Mouse (Mus musculus) embryonic facial prominence, embryonic 15.5 days (tissue): ENCODE data around the gene Dusp1. TPM values are rescaled to one million over a fixed set of nuclear protein-coding genes. Genes with fewer than 3 reads are reported as not detected.

ENCODE experiments used
- ATAC-seq: fragments of 200-750 bp; cut with Nextera tagmentation; 2 replicates; pipeline ENCODE4 v1.8.0; 2017; ENCODE audit warnings: low read depth, moderate TSS enrichment; ENCODE audit not compliant: insufficient number of reproducible peaks, low FRiP score, low TSS enrichment
- H3K27ac ChIP-seq: fragments of 300-500 bp; sonication (generic); replicated peaks from 2 replicates; pipeline ENCODE4 v1.5.1; 2015; ENCODE audit warnings: mild to moderate bottlenecking, inconsistent platforms
- H3K27me3 ChIP-seq: fragments of 300-500 bp; sonication (generic); 2 replicates; pipeline ENCODE4 v1.6.1; 2015; ENCODE audit warnings: inconsistent platforms
- H3K36me3 ChIP-seq: fragments of 300-500 bp; sonication (generic); 2 replicates; pipeline ENCODE4 v1.6.1; 2015; ENCODE audit warnings: mild to moderate bottlenecking, inconsistent platforms
- H3K4me1 ChIP-seq: fragments of 300-500 bp; sonication (generic); 2 replicates; pipeline ENCODE4 v1.6.1; 2015; ENCODE audit warnings: inconsistent platforms
- H3K4me2 ChIP-seq: fragments of 300-500 bp; sonication (generic); replicated peaks from 2 replicates; pipeline ENCODE4 v1.6.1; 2015; ENCODE audit warnings: mild to moderate bottlenecking, inconsistent platforms
- H3K4me3 ChIP-seq: fragments of 300-500 bp; sonication (generic); replicated peaks from 2 replicates; pipeline ENCODE4 v1.5.1; 2015; ENCODE audit warnings: mild to moderate bottlenecking, inconsistent platforms
- H3K9ac ChIP-seq: fragments of 300-500 bp; sonication (generic); 2 replicates; pipeline ENCODE4 v1.6.1; 2015; ENCODE audit warnings: inconsistent platforms
- H3K9me3 ChIP-seq: fragments of 300-500 bp; sonication (generic); replicated peaks from 2 replicates; pipeline ENCODE4 v1.6.1; 2016; ENCODE audit warnings: inconsistent platforms
- WGBS: fragments of 180-500 bp; shearing (Covaris S2); methylation state at CpG from one replicate; pipeline ENCODE4 v1.1.7; 2015; 5-methylcytosine and 5-hydroxymethylcytosine counted together
- polyA plus RNA-seq: library from polyadenylated mRNA; unstranded; fragments of >200 nt; fragmentation: Nextera tagmentation; extraction: Ambion mirVana; gene quantifications from 2 replicates; pipeline ENCODE4 v1.2.1, GENCODE M21; 2015

The Dusp1 gene
- polyA plus RNA-seq, 1 experiment from 2014 or later, result 33.3 TPM

- Histone ChIP-seq H3K27me3 (no peaks in the 10 kb centered on the region), H3K9ac (no peak overlapping the region), H3K9me3 (no peaks in the 10 kb centered on the region), H3K4me3 (no peak overlapping the region), H3K27ac (no peak overlapping the region), H3K4me1 (peaks cover 12% of the 10 kb centered on the region), H3K4me2 (no peak overlapping the region), H3K36me3 (no peaks in the 10 kb centered on the region)
- WGBS, result 77% methylated on average over 7 of the region's 7 CpGs
- ATAC-seq, result no peak
Observed at GRCm38 (mm10) chr17:26535251-26536136, 26.4 kb downstream of the Dusp1 start.

GRCm38 (mm10) chr17:26534695-26535094 lies 27.2 kb downstream of the Dusp1 start:
- peaks cover 20% of the 10 kb centered on the region for H3K4me1 ChIP-seq
- ATAC-seq, result no peak
- H3K27me3 ChIP-seq, result no peaks in the 10 kb centered on the region
- H3K4me3 ChIP-seq, result no peak overlapping the region
- 87% methylated on average over 5 of the region's 5 CpGs for WGBS
- H3K36me3 ChIP-seq, result no peaks in the 10 kb centered on the region
- no peak overlapping the region for H3K9ac ChIP-seq
- no peak overlapping the region for H3K27ac ChIP-seq
- no peak overlapping the region for H3K4me2 ChIP-seq
- no peaks in the 10 kb centered on the region for H3K9me3 ChIP-seq

GRCm38 (mm10) chr17:26533871-26534372 lies 28.0 kb downstream of the Dusp1 start:
- Histone ChIP-seq H3K4me1 (peaks cover 28% of the 10 kb centered on the region), H3K4me3 (no peak overlapping the region), H3K9ac (no peak overlapping the region), H3K36me3 (no peaks in the 10 kb centered on the region), H3K9me3 (no peaks in the 10 kb centered on the region), H3K27me3 (no peaks in the 10 kb centered on the region), H3K4me2 (no peak overlapping the region), H3K27ac (no peak overlapping the region)
- 50% methylated on average over 5 of the region's 5 CpGs for WGBS
- no peak for ATAC-seq

GRCm38 (mm10) chr17:26532476-26533045 lies 29.4 kb downstream of the Dusp1 start:
- no peaks in the 10 kb centered on the region for H3K36me3 ChIP-seq
- H3K4me3 ChIP-seq, result no peak overlapping the region
- no peak overlapping the region for H3K9ac ChIP-seq
- no peaks in the 10 kb centered on the region for H3K9me3 ChIP-seq
- no peak for ATAC-seq
- no peak overlapping the region for H3K27ac ChIP-seq
- no peak overlapping the region for H3K4me2 ChIP-seq
- H3K27me3 ChIP-seq, result no peaks in the 10 kb centered on the region
- H3K4me1 ChIP-seq, result peaks cover 31% of the 10 kb centered on the region
- 65% methylated on average over 4 of the region's 4 CpGs for WGBS

- peaks cover 31% of the 10 kb centered on the region for H3K4me1 ChIP-seq
- no peak for ATAC-seq
- H3K27me3 ChIP-seq, result no peaks in the 10 kb centered on the region
- H3K4me3 ChIP-seq, result no peak overlapping the region
- no peak overlapping the region for H3K4me2 ChIP-seq
- WGBS, result 90% methylated on average over 7 of the region's 7 CpGs
- no peaks in the 10 kb centered on the region for H3K36me3 ChIP-seq
- H3K9ac ChIP-seq, result no peak overlapping the region
- H3K9me3 ChIP-seq, result no peaks in the 10 kb centered on the region
- no peak overlapping the region for H3K27ac ChIP-seq
Observed at GRCm38 (mm10) chr17:26531395-26532027, 30.4 kb downstream of the Dusp1 start.

- Histone ChIP-seq H3K4me3 (no peak overlapping the region), H3K4me2 (no peak overlapping the region), H3K36me3 (no peaks in the 10 kb centered on the region), H3K27ac (peak overlapping the region; percentile 66), H3K27me3 (no peaks in the 10 kb centered on the region), H3K9ac (no peak overlapping the region), H3K9me3 (no peaks in the 10 kb centered on the region), H3K4me1 (peaks cover 31% of the 10 kb centered on the region)
- ATAC-seq, result peak; percentile 40; the same call in 1 of the 2 replicates
- WGBS, result 11% methylated on average over 3 of the region's 3 CpGs
Observed at GRCm38 (mm10) chr17:26530590-26531081, 31.3 kb downstream of the Dusp1 start.

GRCm38 (mm10) chr17:26529791-26530241 lies 32.1 kb downstream of the Dusp1 start:
- 52% methylated on average over 5 of the region's 5 CpGs for WGBS
- H3K27ac ChIP-seq, result peak overlapping the region; percentile 66
- H3K9me3 ChIP-seq, result no peaks in the 10 kb centered on the region
- H3K4me2 ChIP-seq, result no peak overlapping the region
- no peak overlapping the region for H3K4me3 ChIP-seq
- H3K4me1 ChIP-seq, result peaks cover 34% of the 10 kb centered on the region
- H3K36me3 ChIP-seq, result no peaks in the 10 kb centered on the region
- H3K27me3 ChIP-seq, result no peaks in the 10 kb centered on the region
- H3K9ac ChIP-seq, result no peak overlapping the region
- ATAC-seq, result no peak

- peaks cover 28% of the 10 kb centered on the region for H3K4me1 ChIP-seq
- WGBS, result 62% methylated on average over 6 of the region's 6 CpGs
- H3K9me3 ChIP-seq, result no peaks in the 10 kb centered on the region
- H3K27ac ChIP-seq, result no peak overlapping the region
- no peaks in the 10 kb centered on the region for H3K36me3 ChIP-seq
- no peak overlapping the region for H3K9ac ChIP-seq
- H3K4me3 ChIP-seq, result no peak overlapping the region
- ATAC-seq, result no peak
- H3K4me2 ChIP-seq, result no peak overlapping the region
- no peaks in the 10 kb centered on the region for H3K27me3 ChIP-seq
Observed at GRCm38 (mm10) chr17:26528751-26529150, 33.2 kb downstream of the Dusp1 start.

- H3K9me3 ChIP-seq, result no peaks in the 10 kb centered on the region
- no peak overlapping the region for H3K27ac ChIP-seq
- no peak for ATAC-seq
- H3K27me3 ChIP-seq, result no peaks in the 10 kb centered on the region
- H3K4me2 ChIP-seq, result no peak overlapping the region
- H3K4me1 ChIP-seq, result peaks cover 27% of the 10 kb centered on the region
- H3K4me3 ChIP-seq, result no peak overlapping the region
- H3K9ac ChIP-seq, result no peak overlapping the region
- H3K36me3 ChIP-seq, result no peaks in the 10 kb centered on the region
- whole genome bisulfite sequencing, result 94% methylated on average over 9 of the region's 9 CpGs
Observed at GRCm38 (mm10) chr17:26527291-26527690, 34.6 kb downstream of the Dusp1 start.

- no peaks in the 10 kb centered on the region for H3K9me3 ChIP-seq
- ATAC-seq, result no peak
- H3K4me3 ChIP-seq, result no peak overlapping the region
- H3K4me1 ChIP-seq, result peaks cover 20% of the 10 kb centered on the region
- no peak overlapping the region for H3K9ac ChIP-seq
- no peak overlapping the region for H3K27ac ChIP-seq
- no peaks in the 10 kb centered on the region for H3K27me3 ChIP-seq
- WGBS, result 69% methylated on average over 7 of the region's 7 CpGs
- no peak overlapping the region for H3K4me2 ChIP-seq
- no peaks in the 10 kb centered on the region for H3K36me3 ChIP-seq
Observed at GRCm38 (mm10) chr17:26525316-26525715, 36.6 kb downstream of the Dusp1 start.

GRCm38 (mm10) chr17:26524801-26525200 lies 37.1 kb downstream of the Dusp1 start:
- no peak for ATAC-seq
- WGBS, result 87% methylated on average over 4 of the region's 4 CpGs

More at GRCm38 (mm10) chr17:26524801-26525200, 37.1 kb downstream of the Dusp1 start:
- no peaks in the 10 kb centered on the region for H3K9me3 ChIP-seq
- no peak overlapping the region for H3K4me3 ChIP-seq
- no peak overlapping the region for H3K4me2 ChIP-seq
- no peak overlapping the region for H3K27ac ChIP-seq
- peaks cover 15% of the 10 kb centered on the region for H3K4me1 ChIP-seq
- no peaks in the 10 kb centered on the region for H3K36me3 ChIP-seq
- no peak overlapping the region for H3K9ac ChIP-seq
- no peaks in the 10 kb centered on the region for H3K27me3 ChIP-seq
